Mouse (Mus musculus) bone marrow macrophage, adult 2 months (primary cell): ENCODE results near the gene Eif4ebp2.

Experiments used
- CTCF ChIP-seq: IDR thresholded peaks from 2 replicates; pipeline ENCODE4 v1.5.1; 2012; ENCODE audit warnings: low read depth, mild to moderate bottlenecking, low read length, moderate library complexity
- POLR2A ChIP-seq: IDR thresholded peaks from 2 replicates; pipeline ENCODE4 v1.6.1; 2012; ENCODE audit warnings: mild to moderate bottlenecking, low read depth, low read length, borderline replicate concordance

DNA sequence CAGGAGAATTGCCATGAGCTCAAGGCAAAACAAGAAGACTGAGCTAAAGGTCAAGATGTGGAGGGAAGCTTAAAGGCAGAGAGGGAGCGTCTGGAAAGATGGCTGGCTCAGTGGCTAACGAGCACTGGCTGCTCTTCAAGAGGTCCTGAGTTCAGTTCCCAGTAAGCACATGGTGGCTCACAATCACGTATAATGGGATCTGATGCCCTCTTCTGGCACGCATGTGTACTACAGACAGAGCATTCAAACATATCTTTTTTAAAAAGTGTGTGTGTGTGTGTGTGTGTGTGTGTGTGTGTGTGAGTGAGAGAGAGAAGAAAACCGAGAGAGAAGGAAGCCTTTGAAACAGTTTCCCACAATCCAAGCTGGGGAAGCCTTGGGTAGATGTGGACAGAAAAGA is 50.0 kb downstream of the Eif4ebp2 start:
- TF ChIP-seq POLR2A (no peak), CTCF (peak; percentile 39; the same call in 1 of the 2 replicates)
